Comparison of ENCODE assay signal across 8 mouse cellular contexts in genomic region chr11:45943891-45944642, GRCm38 (mm10). TPM values are rescaled to one million over a fixed set of nuclear protein-coding genes. Genes with fewer than 3 reads are reported as not detected.
A peak's percentile ranks its signal among the peaks of the same experiment; 100 is the strongest.
DNase-seq lines count a peak whose midpoint lies in the region; ATAC-seq and TF ChIP-seq lines count a peak whose summit lies in the region.

No protein-coding gene starts in this region.

- peak overlapping the region; percentile 88 for H3K4me2 ChIP-seq in embryonic facial prominence, embryonic 15.5 days (replicated peaks)
- H3K4me2 ChIP-seq in stomach, embryonic 14.5 days (replicated peaks; ENCODE audit: low read depth, low read length): peak overlapping the region; percentile 71

- WGBS in embryonic facial prominence, embryonic 15.5 days: under 1% methylated on average over 49 of the region's 49 CpGs
- under 1% methylated on average over 49 of the region's 49 CpGs for WGBS in stomach, embryonic 14.5 days

- H3K9ac ChIP-seq in embryonic facial prominence, embryonic 15.5 days: peak overlapping the region; percentile 83
- peak overlapping the region; percentile 85 for H3K9ac ChIP-seq in stomach, embryonic 14.5 days (replicated peaks; ENCODE audit: low read depth, low read length)

- H3K4me3 ChIP-seq in testis, adult 2 months (ENCODE audit: control insufficient read depth, low read depth, low read length): peak overlapping the region; percentile 93
- H3K4me3 ChIP-seq in embryonic facial prominence, embryonic 15.5 days (replicated peaks): peak overlapping the region; percentile 82
- H3K4me3 ChIP-seq in stomach, embryonic 14.5 days (ENCODE audit: low read depth, low read length): peak overlapping the region; percentile 93

- H3K9me3 ChIP-seq in embryonic facial prominence, embryonic 15.5 days (replicated peaks): no peaks in the 10 kb centered on the region
- H3K9me3 ChIP-seq in stomach, embryonic 14.5 days (ENCODE audit: control insufficient read depth, low read depth, low read length): no peaks in the 10 kb centered on the region

- TF ChIP-seq CTCF in testis, adult 2 months (IDR thresholded peaks at IDR 0.05; ENCODE audit: control insufficient read depth, insufficient read depth, insufficient replicate concordance, low read depth, low read length): no peak

- no peaks in the 10 kb centered on the region; the same call in 1 of the 2 replicates for H3K36me3 ChIP-seq in testis, adult 2 months (ENCODE audit: control insufficient read depth, insufficient read depth, low read length)
- peaks cover 7% of the 10 kb centered on the region; the same call in 1 of the 2 replicates for H3K36me3 ChIP-seq in embryonic facial prominence, embryonic 15.5 days
- H3K36me3 ChIP-seq in stomach, embryonic 14.5 days (ENCODE audit: control insufficient read depth, insufficient read depth, low read length): peaks cover 6% of the 10 kb centered on the region; the same call in 1 of the 2 replicates

- DNase-seq in testis, postnatal 10 days (ENCODE audit: low spot score): no peak
- DNase-seq in adrenal gland, postnatal 14 days: peak; percentile 61
- peak; percentile 54 for DNase-seq in induced T-regulatory cell, adult 2 months (ENCODE audit: low read depth)
- no peak for DNase-seq in urinary bladder, postnatal 25 days (ENCODE audit: low spot score)

- no peaks in the 10 kb centered on the region for H3K27me3 ChIP-seq in testis, adult 2 months (ENCODE audit: control insufficient read depth, insufficient read depth, low read length)
- H3K27me3 ChIP-seq in embryonic facial prominence, embryonic 15.5 days: no peaks in the 10 kb centered on the region
- no peaks in the 10 kb centered on the region for H3K27me3 ChIP-seq in stomach, embryonic 14.5 days (ENCODE audit: control insufficient read depth, insufficient read depth, low read length)

- peak overlapping the region; percentile 77; the same call in 1 of the 2 replicates for H3K27ac ChIP-seq in testis, adult 2 months (ENCODE audit: control insufficient read depth, insufficient read depth, low read depth, low read length)
- H3K27ac ChIP-seq in embryonic facial prominence, embryonic 15.5 days (replicated peaks): peak overlapping the region; percentile 60; the same call in 1 of the 2 replicates
- peak overlapping the region; percentile 27; the same call in 1 of the 2 replicates for H3K27ac ChIP-seq in stomach, embryonic 14.5 days (ENCODE audit: low read length)

- peak; percentile 49 for ATAC-seq in embryonic facial prominence, embryonic 15.5 days (ENCODE audit: insufficient number of reproducible peaks, low FRiP score, low TSS enrichment, low read depth)
- ATAC-seq in megakaryocyte, adult 5-6 weeks (ENCODE audit: poor library complexity, severe bottlenecking): peak; percentile 27
- peak; percentile 53; the same call in 1 of the 2 replicates for ATAC-seq in stomach, embryonic 14.5 days (ENCODE audit: insufficient number of reproducible peaks, insufficient read depth, low FRiP score, low read depth)

- peaks cover 8% of the 10 kb centered on the region for H3K4me1 ChIP-seq in testis, adult 2 months (ENCODE audit: control insufficient read depth, insufficient read depth, low read length)
- peaks cover 16% of the 10 kb centered on the region for H3K4me1 ChIP-seq in embryonic facial prominence, embryonic 15.5 days
- peaks cover 4% of the 10 kb centered on the region; the same call in 1 of the 2 replicates for H3K4me1 ChIP-seq in stomach, embryonic 14.5 days (ENCODE audit: control insufficient read depth, insufficient read depth, low read length)

- TF ChIP-seq POLR2A in testis, adult 2 months (IDR thresholded peaks at IDR 0.05; ENCODE audit: control insufficient read depth, low read depth, low read length): no peak

RNA-seq across cellular contexts. Expression of gene Lsm11, which starts 0.7 kb away (rescaled TPM):
- polyA plus RNA-seq in testis, adult 2 months (2012; rRNA removed): 1.5 and 1.6 TPM in 2 replicates
- 12.5 and 14.2 TPM in 2 replicates for total RNA-seq in adrenal gland, postnatal 14 days (2021)
- 5.2 and 5.4 TPM in 2 replicates for polyA plus RNA-seq in embryonic facial prominence, embryonic 15.5 days (2015; fragmentation: Nextera tagmentation; extraction: Ambion mirVana)
- total RNA-seq in megakaryocyte, adult 5-6 weeks (2015): 4.1 and 5.8 TPM in 2 replicates
- 2.8 and 2.9 TPM in 2 replicates for total RNA-seq in megakaryocyte, adult 5-6 weeks (2017)
- 9.2 and 9.9 TPM in 2 replicates for polyA plus RNA-seq in stomach, embryonic 14.5 days (2014; fragmentation: Nextera tagmentation; extraction: Ambion mirVana)

RNA-seq across cellular contexts. Expression of gene Thg1l, which starts 11.2 kb away (rescaled TPM):
- 32.5 and 32.7 TPM in 2 replicates for polyA plus RNA-seq in testis, adult 2 months (2012; rRNA removed)
- total RNA-seq in adrenal gland, postnatal 14 days (2021): 15.3 and 19.1 TPM in 2 replicates
- 12.2 and 13.0 TPM in 2 replicates for polyA plus RNA-seq in embryonic facial prominence, embryonic 15.5 days (2015; fragmentation: Nextera tagmentation; extraction: Ambion mirVana)
- 6.1 and 9.8 TPM in 2 replicates for total RNA-seq in megakaryocyte, adult 5-6 weeks (2015)
- total RNA-seq in megakaryocyte, adult 5-6 weeks (2017): 12.8 and 13.0 TPM in 2 replicates
- 13.7 and 14.5 TPM in 2 replicates for polyA plus RNA-seq in stomach, embryonic 14.5 days (2014; fragmentation: Nextera tagmentation; extraction: Ambion mirVana)

RNA-seq across cellular contexts. Expression of gene Sox30, which starts 36.0 kb away (rescaled TPM):
- polyA plus RNA-seq in testis, adult 2 months (2012; rRNA removed): 182 and 184 TPM in 2 replicates
- 0.26 and 0.45 TPM in 2 replicates for total RNA-seq in adrenal gland, postnatal 14 days (2021)
- polyA plus RNA-seq in embryonic facial prominence, embryonic 15.5 days (2015; fragmentation: Nextera tagmentation; extraction: Ambion mirVana): 0.20 and 0.23 TPM in 2 replicates
- not detected in 2 replicates for total RNA-seq in megakaryocyte, adult 5-6 weeks (2015)
- total RNA-seq in megakaryocyte, adult 5-6 weeks (2017): not detected in 2 replicates
- polyA plus RNA-seq in stomach, embryonic 14.5 days (2014; fragmentation: Nextera tagmentation; extraction: Ambion mirVana): 0.23 TPM in 1 of 2 replicates, not detected in the other

Comparison
In these comparisons a context has a peak if more than half of its experiments do, and no peak if none do; other contexts are left out.
1. H3K27ac ChIP-seq: peak in every context shown above with its lines; median percentile 77 in testis, adult 2 months; 60 in embryonic facial prominence, embryonic 15.5 days; 27 in stomach, embryonic 14.5 days.
2. DNase-seq: peak in adrenal gland, postnatal 14 days (single experiment) and induced T-regulatory cell, adult 2 months (single experiment); none in testis, postnatal 10 days (single experiment) and urinary bladder, postnatal 25 days (single experiment).
3. RNA of gene Sox30, which starts 36.0 kb away (polyA plus RNA-seq): 182 to 184 TPM in testis, adult 2 months; 0.23 TPM in stomach, embryonic 14.5 days and 0.20 to 0.23 TPM in embryonic facial prominence, embryonic 15.5 days; every median in the first group is over 100 times any median in the second.
4. Peak in every context shown above with its lines, with median percentiles within 50 percentile points of each other: H3K4me3 ChIP-seq and ATAC-seq.